9 mouse cellular contexts compared by ENCODE assay signal in the genomic region with DNA sequence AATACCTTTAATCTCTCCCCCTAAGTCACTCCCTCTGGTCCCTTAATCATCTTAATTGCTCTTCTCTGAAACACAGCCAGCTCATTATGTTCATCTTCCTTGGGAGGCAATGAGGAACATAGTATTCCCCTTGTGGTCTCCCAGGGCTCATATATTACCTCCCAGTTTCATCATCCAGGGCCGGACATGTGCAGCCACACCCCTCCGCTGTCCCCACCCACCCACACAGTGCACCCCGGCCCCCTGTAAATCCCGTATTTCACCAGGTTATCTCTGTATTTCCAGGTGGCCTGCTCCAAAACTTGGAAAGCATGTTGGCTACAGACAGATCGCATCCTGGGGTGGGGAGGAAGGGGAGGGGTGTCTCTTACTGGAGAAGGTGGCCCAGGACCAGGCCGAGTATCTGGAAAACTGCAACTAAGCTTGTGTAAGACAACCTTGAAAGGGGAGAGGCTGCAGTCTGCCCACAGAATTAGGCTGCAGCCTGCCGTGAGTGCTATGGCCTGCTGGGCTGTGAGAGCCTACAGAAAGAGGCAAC.
DNase-seq lines count a peak whose midpoint lies in the region; ATAC-seq and TF ChIP-seq lines count a peak whose summit lies in the region.
"Had no signal": no experiment of that assay in that cellular context is flagged by ENCODE, and none has a peak within 500 bp of the region (broad histone marks: within the 10 kb centered on the region; RNA-seq: fewer than 3 reads in every experiment).

No protein-coding gene starts in this region.

- peak overlapping the region; percentile 31 for H3K27ac ChIP-seq in kidney, postnatal 0 days
- no peak overlapping the region for H3K27ac ChIP-seq in forebrain, embryonic 14.5 days (ENCODE audit: low read depth, low read length)
- H3K27ac ChIP-seq: liver, embryonic 15.5 days had no signal

- H3K9ac ChIP-seq in kidney, postnatal 0 days (ENCODE audit: low read depth, low read length) = 0 out of 2 replicates have a peak overlapping the region, but pooled peaks have one; percentile 13
- no peak overlapping the region for H3K9ac ChIP-seq in forebrain, embryonic 14.5 days (ENCODE audit: low read length)
- H3K9ac ChIP-seq: liver, embryonic 15.5 days had no signal

- no peaks in the 10 kb centered on the region for H3K9me3 ChIP-seq in kidney, postnatal 0 days (replicated peaks; ENCODE audit: low read length)
- no peaks in the 10 kb centered on the region for H3K9me3 ChIP-seq in forebrain, embryonic 14.5 days (replicated peaks; ENCODE audit: control insufficient read depth, low read length)
- H3K9me3 ChIP-seq: liver, embryonic 15.5 days had no signal

- H3K4me2 ChIP-seq in kidney, postnatal 0 days (ENCODE audit: low read length) = peak overlapping the region; percentile 41
- H3K4me2 ChIP-seq in forebrain, embryonic 14.5 days (ENCODE audit: low read length) = no peak overlapping the region
- H3K4me2 ChIP-seq: liver, embryonic 15.5 days had no signal

- 0 out of 2 replicates have a peak overlapping the region, but pooled peaks have one; percentile 16 for H3K4me3 ChIP-seq in kidney, postnatal 0 days (replicated peaks; ENCODE audit: low read depth, low read length)
- no peak overlapping the region for H3K4me3 ChIP-seq in forebrain, embryonic 14.5 days (ENCODE audit: low read depth, low read length)
- H3K4me3 ChIP-seq: liver, embryonic 15.5 days had no signal

- H3K4me1 ChIP-seq in kidney, postnatal 0 days (replicated peaks; ENCODE audit: insufficient read depth, low read length) = peaks cover 7% of the 10 kb centered on the region; the same call in 1 of the 2 replicates
- H3K4me1 ChIP-seq in forebrain, embryonic 14.5 days (ENCODE audit: control insufficient read depth, insufficient read depth, low read length) = no peaks in the 10 kb centered on the region
- H3K4me1 ChIP-seq: liver, embryonic 15.5 days had no signal

- ATAC-seq in kidney, postnatal 0 days (replicated peaks; ENCODE audit: low FRiP score, low read depth) = peak; percentile 76
- ATAC-seq in forebrain, embryonic 14.5 days = peak; percentile 52; the same call in 1 of the 2 replicates

- no peaks in the 10 kb centered on the region for H3K27me3 ChIP-seq in kidney, postnatal 0 days (ENCODE audit: insufficient read depth, low read length)
- H3K27me3 ChIP-seq in forebrain, embryonic 14.5 days (replicated peaks; ENCODE audit: control insufficient read depth, insufficient read depth, low read length) = no peaks in the 10 kb centered on the region
- H3K27me3 ChIP-seq: liver, embryonic 15.5 days had no signal

- no peaks in the 10 kb centered on the region for H3K36me3 ChIP-seq in kidney, postnatal 0 days (ENCODE audit: insufficient read depth, low read length)
- no peaks in the 10 kb centered on the region for H3K36me3 ChIP-seq in forebrain, embryonic 14.5 days (ENCODE audit: control insufficient read depth, insufficient read depth, low read length)
- H3K36me3 ChIP-seq: liver, embryonic 15.5 days had no signal

- no peak for TF ChIP-seq CTCF in kidney, postnatal 0 days (IDR thresholded peaks at IDR 0.05; ENCODE audit: low read depth)

- 13% methylated on average over 7 of the region's 7 CpGs for WGBS in kidney, postnatal 0 days
- 21% methylated on average over 7 of the region's 7 CpGs for WGBS in forebrain, embryonic 14.5 days

- DNase-seq in adrenal gland, postnatal 14 days = peak; percentile 17
- DNase-seq in adrenal gland, adult 18-20 months (ENCODE audit: low spot score in 2 of 2) = no peak
- DNase-seq in kidney, postnatal 0 days (ENCODE audit: low spot score) = peak; percentile 56
- DNase-seq in kidney, adult 11 months = no peak
- DNase-seq in forebrain, embryonic 14.5 days (ENCODE audit: low spot score) = no peak
- peak; percentile 17 for DNase-seq in retina, postnatal 7 days (ENCODE audit: low read depth, low spot score)
- no peak for DNase-seq in cerebellum, adult 11 months
- DNase-seq in frontal cortex, postnatal 14 days (ENCODE audit: low spot score in 2 of 2) = no peak

Comparison
In these comparisons a context has a peak if more than half of its experiments do, and no peak if none do; other contexts are left out.
1. DNase-seq: peak in adrenal gland, postnatal 14 days (single experiment), kidney, postnatal 0 days (single experiment) and retina, postnatal 7 days (single experiment); none in adrenal gland, adult 18-20 months (0 of 2), kidney, adult 11 months (single experiment), forebrain, embryonic 14.5 days (single experiment), cerebellum, adult 11 months (single experiment) and frontal cortex, postnatal 14 days (0 of 2).